Mouse (Mus musculus) urinary bladder, adult 18-20 months (tissue): ENCODE results near the gene Rab19.
"Not testable (repeated sequence)": the region's sequence is repeated elsewhere in the genome, so short reads cannot be mapped to it uniquely, and the experiment has no call there.

Source experiments
- DNase-seq, 2 experiments: peaks; one replicate each; pipeline ENCODE4 v3.0.0; 2022; ENCODE audit warnings: low spot score in 2 of 2, mixed read lengths in 2 of 2

The Rab19 gene

GRCm38 (mm10) chr6:39430722-39431121 lies 49.7 kb downstream of the Rab19 start:
- no peak for DNase-seq

- no peak for DNase-seq
Observed at GRCm38 (mm10) chr6:39433174-39433573, 52.2 kb downstream of the Rab19 start.

GRCm38 (mm10) chr6:39433701-39434100 lies 52.7 kb downstream of the Rab19 start:
- no peak for DNase-seq

GRCm38 (mm10) chr6:39434111-39434885 lies 53.3 kb downstream of the Rab19 start:
- DNase-seq: no peak

GRCm38 (mm10) chr6:39434886-39435492 lies 54.0 kb downstream of the Rab19 start:
- DNase-seq: no peak

- no peak for DNase-seq
Observed at GRCm38 (mm10) chr6:39435875-39436274, 54.9 kb downstream of the Rab19 start.

GRCm38 (mm10) chr6:39437519-39437918 lies 56.5 kb downstream of the Rab19 start:
- not testable (repeated sequence) for DNase-seq
